Mouse (Mus musculus) testis, postnatal 14 days (tissue): ENCODE data around the gene Dcaf6.

ENCODE experiments used
- DNase-seq: peaks from one replicate; pipeline ENCODE4 v3.0.0; 2021; ENCODE audit warnings: low spot score

The Dcaf6 gene

GRCm38 (mm10) chr1:165460360-165460800 lies at the start of gene Dcaf6, which contains the start of gene Mpc2:
TSS of gene Dcaf6 (minus strand) at chr1:165460475.
TSS of gene Mpc2 (plus strand) at chr1:165460637.
- DNase-seq: peak; percentile 100

- no peak for DNase-seq
Observed at GRCm38 (mm10) chr1:165506303-165506702, 46.0 kb upstream of the Dcaf6 start.

GRCm38 (mm10) chr1:165503307-165504024 lies 43.2 kb upstream of the Dcaf6 start:
- peak; percentile 9 for DNase-seq

GRCm38 (mm10) chr1:165498856-165499255 lies 38.6 kb upstream of the Dcaf6 start:
- no peak for DNase-seq

GRCm38 (mm10) chr1:165489197-165489596 lies 28.9 kb upstream of the Dcaf6 start:
- DNase-seq: no peak

- DNase-seq: no peak
Observed at GRCm38 (mm10) chr1:165486108-165486507, 25.8 kb upstream of the Dcaf6 start.

- no peak for DNase-seq
Observed at GRCm38 (mm10) chr1:165484688-165485233, 24.5 kb upstream of the Dcaf6 start, which contains the start of gene Adcy10. TSS of gene Adcy10 (plus strand) at chr1:165485183.

GRCm38 (mm10) chr1:165471490-165471889 lies 11.2 kb upstream of the Dcaf6 start:
- DNase-seq: no peak

GRCm38 (mm10) chr1:165469717-165470116 lies 9.4 kb upstream of the Dcaf6 start:
- DNase-seq: no peak

- DNase-seq: no peak
Observed at GRCm38 (mm10) chr1:165468971-165469370, 8.7 kb upstream of the Dcaf6 start.

GRCm38 (mm10) chr1:165464574-165464973 lies 4.3 kb upstream of the Dcaf6 start:
- DNase-seq: no peak

- no peak for DNase-seq
Observed at GRCm38 (mm10) chr1:165462861-165463260, 2.6 kb upstream of the Dcaf6 start.

- no peak for DNase-seq
Observed at GRCm38 (mm10) chr1:165461681-165462080, 1.4 kb upstream of the Dcaf6 start.

- peak; percentile 100 for DNase-seq
Observed at GRCm38 (mm10) chr1:165460801-165461377, 614 bp upstream of the Dcaf6 start.

GRCm38 (mm10) chr1:165459503-165460181 lies 633 bp downstream of the Dcaf6 start:
- peak; percentile 71 for DNase-seq

GRCm38 (mm10) chr1:165459041-165459502 lies 1.2 kb downstream of the Dcaf6 start:
- DNase-seq: no peak

GRCm38 (mm10) chr1:165441719-165442118 lies 18.6 kb downstream of the Dcaf6 start:
- no peak for DNase-seq

- no peak for DNase-seq
Observed at GRCm38 (mm10) chr1:165441201-165441600, 19.1 kb downstream of the Dcaf6 start.

GRCm38 (mm10) chr1:165440788-165441187 lies 19.5 kb downstream of the Dcaf6 start:
- no peak for DNase-seq

- no peak for DNase-seq
Observed at GRCm38 (mm10) chr1:165438289-165439021, 21.8 kb downstream of the Dcaf6 start.

GRCm38 (mm10) chr1:165432883-165433282 lies 27.4 kb downstream of the Dcaf6 start:
- DNase-seq: peak; percentile 42

- no peak for DNase-seq
Observed at GRCm38 (mm10) chr1:165426254-165426653, 34.0 kb downstream of the Dcaf6 start.
